Mouse (Mus musculus): ENCODE data around the gene Lefty2.

Lefty2 gene

DNA sequence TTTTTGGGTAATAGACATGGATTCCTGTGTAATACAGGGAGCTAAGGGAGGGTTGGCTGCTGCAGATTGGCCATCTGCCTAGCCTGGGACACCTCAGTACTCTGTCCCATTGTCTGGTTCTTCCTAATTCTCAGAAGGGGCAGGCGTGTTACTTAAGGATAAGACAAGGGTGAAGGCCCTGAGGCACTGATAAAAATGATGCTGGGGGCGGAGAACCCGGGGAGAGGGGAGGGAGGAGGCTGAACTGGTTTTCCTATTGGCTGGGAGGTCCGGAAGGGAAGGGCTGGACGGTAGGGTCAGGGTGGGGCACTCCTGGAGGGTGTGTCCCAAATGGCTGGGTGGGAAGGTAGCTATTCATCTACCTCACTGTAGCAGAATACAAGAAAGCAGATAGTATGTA is 10.0 kb downstream of the Lefty2 start:
- no peak for DNase-seq

DNA sequence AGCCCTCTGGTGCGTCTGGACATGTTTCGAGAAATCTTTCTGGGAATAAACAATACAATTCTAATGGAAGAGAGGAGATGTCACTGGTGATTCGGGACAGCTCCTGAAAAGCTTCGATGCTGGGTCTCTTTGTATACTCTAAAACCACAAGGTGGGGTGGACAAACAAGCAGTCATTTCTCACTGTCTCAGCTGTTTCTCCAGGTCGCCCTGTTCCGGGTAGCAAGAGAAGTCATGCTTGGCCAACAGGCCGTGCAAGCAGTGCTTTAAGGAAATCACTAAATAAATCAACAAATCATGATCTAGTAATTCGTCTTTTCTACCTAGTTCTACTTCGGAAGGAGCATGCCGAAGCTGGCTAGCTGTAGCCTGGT is 10.7 kb downstream of the Lefty2 start:
- no peak for DNase-seq

DNA sequence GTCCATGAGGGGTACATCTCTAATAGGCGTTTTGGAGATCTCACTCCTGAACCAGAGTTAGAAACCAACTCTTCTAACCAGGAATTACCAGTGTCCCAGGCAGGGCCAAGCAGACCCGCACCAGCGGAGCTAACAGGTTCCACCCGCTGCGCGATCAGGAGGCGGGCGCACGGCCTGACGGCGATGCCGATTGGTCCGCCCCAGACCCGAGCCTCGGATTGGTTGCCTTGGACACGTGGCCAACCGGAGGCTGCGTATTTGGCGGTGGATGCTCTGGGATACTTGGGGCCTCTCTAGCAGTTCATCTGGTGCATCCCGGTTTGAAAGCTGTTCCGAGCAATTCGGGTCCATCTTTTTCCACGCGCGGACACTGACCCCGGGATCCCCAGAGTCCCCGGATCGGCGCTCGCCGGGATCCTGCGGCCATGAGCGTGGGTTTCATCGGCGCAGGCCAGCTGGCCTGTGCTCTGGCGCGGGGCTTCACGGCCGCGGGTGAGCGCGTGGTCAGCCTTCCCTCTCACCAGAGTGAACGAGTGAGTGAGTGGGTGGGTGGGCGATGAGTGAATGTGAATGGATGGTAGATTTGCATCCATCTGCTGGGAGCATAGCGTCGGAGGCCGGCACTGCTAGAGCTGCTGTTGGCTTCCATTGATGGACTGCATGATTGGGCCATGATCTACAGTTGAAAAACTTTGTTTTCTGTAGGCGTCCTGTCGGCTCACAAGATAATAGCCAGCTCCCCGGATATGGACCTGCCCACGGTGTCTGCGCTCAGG is 11.3 kb downstream of the Lefty2 start, which contains the start of gene Pycr2:
Gene Pycr2 (plus strand): TSS at position 255 of the 776 bp plus-strand sequence.
- peak; percentile 92 for DNase-seq

DNA sequence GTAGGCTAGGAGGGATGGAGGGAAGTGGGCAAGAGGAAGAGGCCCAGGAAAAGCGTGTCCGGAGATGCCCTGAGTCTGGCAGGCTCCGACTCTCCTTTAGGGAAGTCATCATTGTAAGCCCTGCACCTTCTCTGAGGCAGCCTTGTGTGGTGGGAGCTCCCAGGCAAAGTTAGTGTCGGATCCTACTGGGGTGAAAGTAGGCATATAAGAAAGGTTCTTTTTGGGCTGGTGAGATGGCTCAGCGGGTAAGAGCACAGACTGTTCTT is 11.8 kb downstream of the Lefty2 start:
- DNase-seq: no peak

DNA sequence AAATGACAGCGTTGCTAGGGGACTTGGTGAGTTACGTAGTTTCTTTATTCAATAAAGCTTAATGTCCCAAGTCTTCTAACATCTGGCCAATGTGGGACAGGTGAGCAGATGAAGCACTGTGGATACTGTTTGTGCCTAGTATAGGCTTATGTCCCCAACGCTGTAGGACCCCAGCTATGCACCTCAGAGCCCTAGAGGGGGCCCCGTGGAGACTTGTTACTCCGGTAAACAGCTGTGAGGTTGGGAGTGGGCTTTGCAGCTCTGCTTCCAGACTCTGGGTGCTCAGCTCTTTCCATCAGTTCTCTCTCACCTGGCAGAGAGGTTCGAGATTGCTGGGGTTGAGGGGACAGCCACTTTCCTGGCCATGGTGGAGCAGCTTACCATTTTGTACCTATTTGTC is 12.4 kb downstream of the Lefty2 start:
- DNase-seq: no peak

DNA sequence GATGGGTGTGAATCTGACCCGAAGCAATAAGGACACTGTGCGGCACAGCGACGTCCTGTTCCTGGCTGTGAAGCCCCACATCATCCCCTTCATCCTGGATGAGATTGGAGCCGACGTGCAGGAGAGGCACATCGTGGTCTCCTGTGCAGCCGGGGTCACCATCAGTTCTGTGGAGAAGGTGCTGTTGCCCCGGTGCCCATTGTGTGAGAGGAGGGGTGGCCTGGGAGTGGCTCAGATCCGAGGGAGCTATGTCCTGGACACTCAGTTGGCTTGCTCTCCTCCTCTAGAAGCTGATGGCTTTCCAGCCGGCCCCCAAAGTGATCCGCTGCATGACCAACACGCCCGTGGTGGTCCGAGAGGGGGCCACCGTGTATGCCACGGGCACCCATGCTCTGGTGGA is 13.0 kb downstream of the Lefty2 start:
- no peak for DNase-seq

DNA sequence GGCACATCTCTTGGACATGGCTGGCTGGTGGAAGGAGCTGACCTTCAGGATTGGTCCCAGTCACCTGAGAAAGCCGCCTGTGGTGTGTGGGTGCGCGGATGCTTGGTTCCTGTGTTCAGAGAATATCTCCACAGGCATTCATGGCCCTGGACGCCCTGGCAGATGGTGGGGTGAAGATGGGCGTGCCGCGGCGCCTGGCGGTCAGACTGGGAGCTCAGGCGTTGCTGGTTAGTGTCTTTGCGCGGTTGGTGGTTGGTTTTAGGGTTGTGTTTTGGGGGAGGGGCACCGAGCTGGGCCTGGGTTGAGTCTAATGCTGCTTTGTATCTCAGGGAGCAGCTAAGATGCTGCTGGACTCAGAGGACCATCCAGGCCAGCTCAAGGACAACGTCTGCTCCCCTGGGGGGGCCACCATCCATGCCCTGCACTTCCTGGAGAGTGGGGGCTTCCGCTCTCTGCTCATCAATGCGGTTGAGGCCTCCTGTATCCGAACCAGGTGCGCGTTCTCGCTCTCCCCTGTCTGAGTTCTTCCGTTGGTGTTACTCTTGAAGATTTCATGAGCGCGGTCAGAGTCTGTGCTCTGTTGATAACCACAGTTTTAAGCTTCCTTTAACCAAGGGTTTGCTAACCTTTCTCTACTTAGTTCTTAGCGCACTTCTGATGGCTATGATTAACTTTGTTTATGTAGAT is 13.7 kb downstream of the Lefty2 start:
- DNase-seq: no peak

DNA sequence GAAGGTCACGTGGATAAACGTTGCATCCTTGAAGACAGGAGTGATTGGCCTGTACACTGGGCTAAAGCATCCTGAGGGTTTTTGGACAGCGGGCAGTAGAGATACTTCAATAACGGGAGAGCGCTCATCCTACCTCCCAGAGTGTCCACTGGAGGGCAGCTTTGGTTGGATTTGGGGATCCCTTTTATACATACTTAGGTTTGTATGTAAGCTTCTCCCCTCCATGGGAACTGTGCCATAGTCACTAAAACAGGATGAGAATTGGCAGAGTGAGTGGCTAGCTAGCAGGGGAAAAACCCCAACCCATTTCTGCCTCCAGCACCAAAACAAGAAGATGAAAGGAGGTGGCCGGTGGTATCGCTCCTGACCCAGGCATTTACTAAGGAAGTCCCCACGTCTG is 18.2 kb downstream of the Lefty2 start:
- DNase-seq: no peak

DNA sequence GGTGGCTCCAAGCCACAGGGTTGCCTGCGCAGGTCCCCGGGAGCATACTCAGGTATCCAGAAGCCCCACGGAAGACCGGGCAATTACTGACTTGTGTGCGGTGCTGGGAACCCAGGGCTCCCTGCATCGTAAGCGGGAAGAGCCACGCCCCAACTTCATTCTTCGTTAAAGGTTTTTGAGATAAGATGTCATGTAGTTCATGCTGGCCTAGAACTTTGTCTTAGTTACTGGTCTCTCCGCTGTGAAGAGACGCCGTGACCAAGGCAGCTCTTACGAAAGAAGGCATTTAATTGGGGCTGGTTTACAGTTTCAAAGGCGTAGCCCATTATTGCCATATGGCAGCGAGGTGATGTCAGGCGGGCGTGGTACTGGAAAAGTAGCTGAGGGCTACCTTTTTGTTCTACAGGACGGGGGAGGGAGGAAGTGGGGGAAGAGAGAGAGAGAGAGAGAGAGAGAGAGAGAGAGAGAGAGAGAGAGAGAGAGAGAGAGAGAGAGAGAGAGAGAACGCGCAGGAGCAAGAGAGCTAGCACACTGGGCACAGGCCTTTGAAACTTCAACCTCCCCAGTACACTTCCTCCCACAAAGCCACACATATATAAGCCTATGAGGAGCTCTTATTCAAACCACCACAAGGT is 18.9 kb downstream of the Lefty2 start:
- no peak for DNase-seq

DNA sequence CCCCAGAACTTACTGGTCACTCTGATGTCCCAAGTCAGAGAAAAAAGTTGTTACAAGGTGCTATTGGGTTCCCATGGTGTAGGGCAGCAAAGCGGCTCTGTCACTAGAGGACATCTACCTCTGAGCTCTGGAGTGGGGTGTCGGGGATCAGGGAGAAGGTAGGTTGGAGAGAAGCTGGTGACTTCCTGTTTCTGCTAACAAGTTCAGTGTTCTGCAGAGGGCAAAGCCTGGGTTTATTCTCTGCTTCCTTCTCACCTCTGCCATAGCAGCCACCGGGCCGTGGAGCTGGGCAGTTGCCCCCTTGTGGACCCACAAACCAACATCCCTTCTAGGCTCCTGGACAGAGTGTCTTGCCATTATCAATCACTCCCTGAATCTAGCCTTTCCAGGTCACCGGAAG is 19.9 kb downstream of the Lefty2 start:
- no peak for DNase-seq

DNA sequence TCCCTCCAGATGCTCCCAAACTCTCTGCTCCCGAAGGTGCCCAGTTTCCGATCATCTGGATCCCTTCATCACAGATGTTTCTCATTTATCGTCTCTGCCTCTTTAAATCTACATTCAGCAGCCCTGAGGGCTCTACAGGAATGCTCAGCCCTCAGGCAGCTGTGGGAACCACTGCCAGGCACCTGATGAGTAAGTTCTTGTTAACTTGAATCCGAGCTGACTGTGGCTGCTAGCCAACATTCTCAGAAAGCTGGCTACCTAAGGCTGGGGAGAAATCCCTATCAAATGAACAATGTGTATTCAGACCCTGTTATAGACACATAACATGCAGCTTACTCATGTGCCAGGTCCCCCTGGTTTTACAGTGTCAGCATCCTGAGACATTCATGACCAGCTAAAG is 20.9 kb downstream of the Lefty2 start:
- DNase-seq: no peak

DNA sequence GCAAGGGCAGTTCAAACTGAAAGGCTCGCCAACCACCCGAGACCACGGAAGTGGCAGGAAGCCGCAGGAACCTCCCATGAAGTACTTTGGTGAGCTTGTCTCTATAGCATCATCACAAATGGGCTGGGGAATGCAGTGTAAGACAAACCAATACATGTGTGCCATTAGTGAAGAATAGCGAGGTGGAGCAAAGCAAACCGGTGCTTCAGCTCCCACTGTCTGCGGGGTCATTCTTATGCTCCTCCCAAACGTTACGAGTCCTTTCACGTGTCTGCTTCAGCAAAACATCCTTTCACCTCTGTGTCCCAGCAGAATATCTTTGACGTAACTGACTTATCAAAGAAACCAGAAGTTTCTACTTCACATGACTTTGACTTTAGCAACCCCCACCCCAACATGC is 23.5 kb downstream of the Lefty2 start:
- DNase-seq: no peak

DNA sequence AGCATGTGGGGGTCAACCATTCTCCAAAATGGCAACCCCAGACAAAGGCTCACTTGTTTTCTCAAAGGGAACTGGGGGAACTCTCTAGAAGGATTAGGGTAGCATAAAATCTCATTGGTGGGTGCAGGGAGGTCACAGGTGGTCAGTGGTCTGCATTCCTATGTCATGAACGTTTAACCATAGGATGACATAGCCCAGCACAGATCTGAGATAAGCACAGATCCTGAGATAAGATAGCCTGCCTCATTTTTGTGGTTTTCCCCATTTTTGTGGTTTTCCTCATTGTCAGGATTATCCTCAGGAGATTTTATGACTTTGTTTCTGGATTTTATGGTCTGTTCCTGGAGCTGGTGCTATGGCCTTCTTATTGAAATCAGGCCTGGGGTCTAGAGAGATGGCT is 24.1 kb downstream of the Lefty2 start:
- no peak for DNase-seq

DNA sequence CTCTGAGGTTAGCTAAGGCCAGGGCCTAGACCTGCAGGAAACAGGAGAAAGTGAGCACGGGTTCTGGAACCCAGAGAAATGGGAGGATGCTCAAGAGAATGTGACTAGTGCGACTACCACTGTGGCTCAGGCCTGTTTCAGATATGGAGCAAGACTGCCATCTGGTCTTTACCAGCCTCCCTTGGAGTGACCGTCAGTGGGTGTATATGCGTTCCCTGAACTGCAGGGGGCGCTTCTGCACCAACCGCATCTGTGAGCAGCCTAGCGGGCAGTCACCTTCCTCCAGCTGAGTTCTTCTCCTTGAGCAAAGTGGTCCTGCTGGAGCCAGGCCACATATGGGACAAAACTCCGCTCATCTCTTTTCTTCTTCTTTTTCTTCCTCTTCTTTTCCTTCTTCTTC is 26.8 kb downstream of the Lefty2 start:
- no peak for DNase-seq

DNA sequence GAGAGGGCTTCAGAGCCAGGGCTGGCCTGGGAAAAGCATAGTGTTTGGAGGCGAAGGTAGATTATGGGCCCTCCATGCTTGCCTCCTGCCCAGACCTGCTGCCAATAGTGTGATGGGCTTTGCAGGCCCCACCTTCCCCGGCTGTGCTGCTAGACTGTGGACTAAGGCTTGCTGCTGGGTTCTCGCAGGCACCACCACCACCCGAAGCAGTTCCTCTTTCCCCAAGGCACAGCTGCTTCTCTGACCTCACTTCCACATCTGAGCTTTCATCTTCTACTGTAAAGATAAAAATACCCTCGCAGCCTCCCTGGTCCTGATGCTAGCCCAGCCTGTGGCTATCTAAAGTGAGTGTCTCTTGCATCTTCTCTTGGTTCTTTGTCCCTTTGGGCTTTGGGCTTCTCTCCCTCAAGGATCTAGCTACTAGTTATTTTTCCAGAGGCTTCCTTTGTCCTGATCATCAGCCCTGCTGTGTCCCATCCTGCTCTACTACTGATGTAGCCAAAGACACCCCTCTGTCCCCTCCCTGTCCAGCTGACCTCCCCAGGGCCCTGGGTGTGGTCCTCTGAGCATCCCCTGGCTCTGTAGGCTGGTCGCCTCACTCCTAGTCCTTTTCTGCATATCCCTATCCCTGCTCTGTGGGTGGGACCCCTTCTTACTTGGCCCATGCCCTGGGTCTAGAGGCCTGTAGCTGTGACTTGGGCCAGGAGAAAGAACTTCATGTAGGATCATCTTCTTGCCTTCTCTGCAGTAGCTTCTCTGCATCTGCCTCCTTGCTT is 29.6 kb downstream of the Lefty2 start:
- no peak for DNase-seq

DNA sequence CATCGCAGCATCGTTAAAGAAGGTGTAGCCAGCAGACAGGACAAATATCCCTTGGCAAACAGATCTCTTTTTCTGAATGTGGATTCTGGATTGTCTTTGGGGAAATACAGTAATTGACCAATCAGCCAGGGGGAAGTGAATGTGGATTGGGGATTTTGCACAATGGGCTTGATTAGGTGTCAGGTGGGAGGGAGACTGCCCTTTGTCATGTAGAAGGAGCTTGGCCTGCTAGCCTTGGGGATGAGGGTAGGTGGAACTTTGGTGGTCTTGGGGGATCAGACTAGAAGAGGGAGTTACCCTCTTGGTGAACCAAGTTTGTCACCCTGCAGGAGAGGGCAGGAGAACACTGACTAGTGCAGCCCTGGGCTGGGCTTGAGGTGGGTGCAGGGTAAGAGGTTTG is 31.8 kb downstream of the Lefty2 start:
- no peak for DNase-seq

DNA sequence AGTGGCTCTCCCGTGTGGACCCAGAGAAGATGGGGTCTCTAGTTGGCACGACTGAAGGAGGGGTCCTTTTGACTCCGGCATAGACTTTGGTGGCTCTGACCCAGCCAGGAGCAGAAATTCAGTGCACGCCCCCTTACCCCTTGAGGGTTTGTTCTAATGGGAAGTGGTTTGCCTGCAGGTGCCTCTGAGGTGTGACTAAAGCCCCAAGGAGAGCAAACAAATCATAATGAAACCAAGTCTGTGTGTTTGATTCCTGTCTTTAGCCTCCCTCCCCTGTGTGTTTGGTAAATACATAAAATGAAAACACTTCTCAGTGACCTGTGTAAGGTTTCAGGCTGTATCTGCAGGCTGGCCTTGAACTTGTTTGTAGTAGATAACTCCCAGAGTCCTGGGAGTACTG is 33.4 kb downstream of the Lefty2 start:
- DNase-seq: no peak

DNA sequence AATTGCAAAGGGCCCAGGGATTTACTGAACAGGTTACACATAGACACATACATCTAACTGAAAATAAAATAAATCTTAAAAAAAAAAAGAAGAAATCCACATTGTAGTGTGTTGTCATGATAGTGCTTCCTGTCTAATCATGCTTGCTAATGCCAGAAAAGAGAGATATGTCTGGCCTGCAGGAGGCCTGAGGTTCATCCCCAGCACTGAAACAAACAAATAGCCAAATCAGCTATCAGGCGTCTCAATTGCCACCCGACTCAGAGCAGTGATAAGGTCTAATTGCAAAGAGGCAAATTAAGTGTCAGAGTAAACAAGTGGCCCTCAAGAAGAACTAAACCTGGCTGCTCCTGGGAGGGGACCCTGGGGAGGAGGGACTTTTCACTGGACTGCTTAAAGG is 36.7 kb downstream of the Lefty2 start:
- no peak for DNase-seq

DNA sequence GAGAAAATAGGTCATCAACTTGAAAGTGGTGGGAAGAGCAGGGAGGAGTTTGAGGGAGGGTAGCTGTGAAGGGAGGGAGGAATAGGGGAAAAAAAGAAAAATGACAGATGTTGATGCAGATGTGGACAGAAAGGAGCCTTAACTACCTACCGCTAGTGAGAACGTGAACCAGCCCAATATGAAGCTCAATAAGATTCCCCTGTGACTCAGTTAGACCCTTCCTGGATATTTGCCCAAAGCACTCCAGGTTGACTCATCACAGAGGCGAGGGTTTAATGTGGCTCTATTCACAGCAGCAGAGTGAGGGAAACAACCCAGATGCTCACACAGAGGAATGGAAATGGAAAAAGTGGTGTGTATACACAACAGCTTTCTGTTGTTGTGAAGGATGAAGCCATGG is 38.2 kb downstream of the Lefty2 start:
- no peak for DNase-seq

DNA sequence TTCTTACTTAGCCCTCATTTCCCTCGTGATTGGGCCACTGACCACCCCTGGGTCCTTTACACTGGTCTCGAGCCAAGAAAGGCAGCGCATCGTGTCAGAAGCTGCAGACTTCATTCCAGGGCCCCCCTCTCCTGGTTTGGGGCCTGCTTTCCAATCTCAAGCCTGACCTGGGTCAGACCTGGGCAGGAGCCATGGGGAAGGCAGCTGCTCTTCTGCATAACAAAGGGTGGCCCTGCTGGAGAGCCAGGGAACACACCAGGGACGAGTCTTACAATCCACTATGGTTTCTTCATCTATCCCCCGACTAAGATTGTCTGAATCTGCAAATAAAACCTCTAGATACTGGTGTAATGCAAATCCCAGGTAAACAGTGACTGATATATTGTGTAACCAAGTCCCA is 40.8 kb downstream of the Lefty2 start:
- no peak for DNase-seq

DNA sequence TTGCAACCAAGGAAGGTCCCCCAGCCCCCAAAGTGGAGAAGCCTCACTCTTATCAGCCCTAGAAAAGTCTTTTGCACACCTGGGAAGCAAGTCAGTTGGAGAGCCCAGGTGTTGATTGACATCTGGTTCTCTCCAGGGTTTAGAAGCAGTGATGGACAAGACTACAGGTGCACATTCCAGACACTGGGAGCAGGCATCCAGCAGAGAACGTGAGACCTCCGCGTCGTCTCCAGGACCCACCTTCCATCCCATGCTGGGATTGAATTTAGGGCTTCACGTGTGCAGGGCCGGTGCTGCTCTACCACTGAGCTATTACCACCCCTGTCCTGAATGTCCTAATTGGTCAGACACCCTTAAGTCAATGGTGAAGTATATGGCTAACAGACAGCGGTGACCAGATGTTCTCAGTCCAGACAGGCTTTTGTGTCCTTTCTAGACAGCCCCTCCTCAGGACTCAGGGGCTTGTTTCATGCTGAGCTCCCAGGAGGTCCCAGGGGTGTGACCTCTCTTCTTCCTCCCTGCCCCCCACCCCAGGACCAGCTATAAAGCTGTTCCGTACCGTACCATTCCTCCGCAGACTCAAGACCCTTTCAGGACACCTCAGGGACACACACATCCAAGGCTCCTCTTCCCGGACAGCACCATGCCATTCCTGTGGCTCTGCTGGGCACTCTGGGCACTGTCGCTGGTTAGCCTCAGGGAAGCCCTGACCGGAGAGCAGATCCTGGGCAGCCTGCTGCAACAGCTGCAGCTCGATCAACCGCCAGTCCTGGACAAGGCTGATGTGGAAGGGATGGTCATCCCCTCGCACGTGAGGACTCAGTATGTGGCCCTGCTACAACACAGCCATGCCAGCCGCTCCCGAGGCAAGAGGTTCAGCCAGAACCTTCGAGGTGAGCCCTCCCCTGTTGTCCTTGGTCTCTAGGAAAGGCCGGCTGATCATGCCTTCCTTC is 41.8 kb downstream of the Lefty2 start, which contains the start of gene Lefty1:
Gene Lefty1 (plus strand): TSS at position 556 of the 953 bp plus-strand sequence.
- DNase-seq: no peak

DNA sequence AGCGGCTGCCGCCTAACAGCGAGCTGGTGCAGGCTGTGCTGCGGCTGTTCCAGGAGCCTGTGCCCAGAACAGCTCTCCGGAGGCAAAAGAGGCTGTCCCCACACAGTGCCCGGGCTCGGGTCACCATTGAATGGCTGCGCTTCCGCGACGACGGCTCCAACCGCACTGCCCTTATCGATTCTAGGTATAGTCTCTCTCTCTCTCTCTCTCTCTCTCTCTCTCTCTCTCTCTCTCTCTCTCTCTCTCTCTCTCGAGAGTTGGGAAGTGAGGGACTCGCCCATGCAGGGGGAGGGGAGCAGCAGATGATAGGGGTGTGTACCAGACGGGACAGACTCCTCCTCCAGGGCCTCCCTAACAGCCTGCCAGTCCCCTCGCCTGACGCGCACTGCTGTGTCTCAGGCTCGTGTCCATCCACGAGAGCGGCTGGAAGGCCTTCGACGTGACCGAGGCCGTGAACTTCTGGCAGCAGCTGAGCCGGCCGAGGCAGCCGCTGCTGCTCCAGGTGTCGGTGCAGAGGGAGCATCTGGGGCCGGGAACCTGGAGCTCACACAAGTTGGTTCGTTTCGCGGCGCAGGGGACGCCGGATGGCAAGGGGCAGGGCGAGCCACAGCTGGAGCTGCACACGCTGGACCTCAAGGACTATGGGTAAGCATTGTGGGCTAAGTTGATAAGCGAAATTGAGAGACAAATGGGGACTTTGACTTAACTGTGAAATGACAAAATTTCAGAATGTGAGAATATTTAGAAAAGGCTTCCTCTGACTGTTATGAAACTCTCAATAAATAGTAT is 43.9 kb downstream of the Lefty2 start:
- DNase-seq: peak; percentile 44
